Mouse (Mus musculus): Measurements from ENCODE around the gene Bnipl.

Gene Bnipl

GRCm38 (mm10) chr3:95280747-95281146, 29.8 kb upstream of the Bnipl start:
- DNase-seq (ENCODE audit: low read depth) = no peak

GRCm38 (mm10) chr3:95277149-95277551, 26.2 kb upstream of the Bnipl start:
- DNase-seq (ENCODE audit: low read depth) = no peak

DNA sequence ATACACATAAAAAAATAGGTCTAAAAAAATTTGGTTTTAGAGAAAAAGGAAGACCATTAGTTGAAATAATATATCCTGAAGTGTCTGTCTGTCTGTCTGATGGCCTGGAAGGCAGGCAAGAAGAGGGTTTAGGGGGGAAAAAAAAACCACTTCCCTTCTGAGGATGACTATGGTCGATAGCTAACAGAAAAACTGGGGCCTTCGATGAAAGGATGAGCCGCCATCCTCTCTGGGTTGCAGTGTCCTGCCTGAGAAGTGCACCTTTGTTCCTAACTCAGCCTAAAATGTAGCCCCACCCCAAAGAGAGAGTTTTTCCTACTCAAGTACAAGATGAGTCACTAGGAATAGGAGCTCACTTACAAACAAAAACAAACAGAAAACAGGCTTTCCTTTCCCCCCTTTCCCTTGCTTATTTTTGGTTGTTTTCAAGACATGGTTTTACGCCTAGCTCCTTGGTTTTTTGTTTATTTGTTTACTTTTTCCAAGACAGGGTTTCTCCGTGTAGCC, 25.5 kb upstream of the Bnipl start:
- DNase-seq (ENCODE audit: low read depth) = no peak

DNA sequence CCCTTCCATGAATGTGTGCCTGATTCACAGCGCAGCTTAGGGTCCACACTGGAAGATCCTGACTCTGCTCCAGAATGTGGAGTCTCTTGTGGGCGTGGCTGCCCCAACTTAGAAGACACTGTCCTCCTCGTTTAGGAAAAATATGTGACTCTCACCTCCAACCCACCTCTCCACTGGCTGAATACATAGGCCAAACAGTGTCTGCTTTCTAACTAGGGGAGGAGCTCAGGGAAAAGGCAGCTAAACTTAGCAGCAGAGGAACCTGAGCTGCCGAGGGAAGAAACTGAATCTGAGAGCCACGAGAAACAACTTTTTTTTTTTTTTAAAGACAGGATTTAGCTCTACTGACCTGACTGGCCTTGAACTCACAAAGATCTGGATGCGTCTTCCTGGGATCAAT, 24.2 kb upstream of the Bnipl start:
- no peak for DNase-seq (ENCODE audit: low read depth)

DNA sequence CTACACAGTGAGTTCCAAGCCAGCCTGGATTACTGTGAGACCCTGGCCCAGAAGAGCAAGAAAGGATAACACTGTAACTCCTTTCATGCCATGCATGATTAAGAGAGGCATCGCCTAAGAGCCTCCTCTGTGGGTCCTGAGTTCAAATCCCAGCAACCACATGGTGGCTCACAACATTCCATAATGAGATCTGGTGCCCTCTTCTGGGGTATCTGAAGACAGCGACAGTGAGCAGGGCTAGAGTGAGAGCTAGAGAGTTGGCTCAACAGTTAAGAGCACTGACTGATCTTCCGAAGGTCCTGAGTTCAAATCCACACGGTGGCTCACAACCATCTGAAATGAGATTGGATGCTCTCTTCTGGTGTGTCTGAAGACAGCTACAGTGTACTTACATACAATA, 23.5 kb upstream of the Bnipl start:
- no peak for DNase-seq (ENCODE audit: low read depth)

GRCm38 (mm10) chr3:95273471-95273870, 22.5 kb upstream of the Bnipl start:
- no peak for DNase-seq (ENCODE audit: low read depth)

GRCm38 (mm10) chr3:95270766-95271364, 19.9 kb upstream of the Bnipl start:
- DNase-seq (ENCODE audit: low read depth) = no peak

- DNase-seq (ENCODE audit: low read depth) = no peak
Observed at GRCm38 (mm10) chr3:95269789-95270188, 18.8 kb upstream of the Bnipl start.

DNA sequence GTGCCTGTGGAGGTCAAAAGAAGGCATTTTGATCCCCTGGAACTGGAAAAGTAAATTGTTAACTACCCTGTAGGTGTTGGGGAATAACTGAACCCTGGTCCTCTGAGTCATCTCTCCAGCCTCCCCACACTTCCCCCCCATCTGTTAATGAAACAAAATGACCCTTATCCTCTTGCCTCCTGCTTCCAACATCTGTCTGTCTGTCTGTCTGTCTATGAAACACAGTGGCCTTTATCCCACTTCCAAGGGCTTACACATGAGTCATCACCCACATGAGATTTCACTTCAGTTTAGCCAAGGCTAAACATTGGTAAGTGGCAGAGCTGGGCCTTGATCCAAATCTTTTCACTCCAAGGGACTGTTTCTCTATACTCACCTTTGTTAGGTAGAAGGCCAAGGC, 16.9 kb upstream of the Bnipl start:
- no peak for DNase-seq (ENCODE audit: low read depth)

- no peak for DNase-seq (ENCODE audit: low read depth)
Observed at GRCm38 (mm10) chr3:95266052-95266451, 15.1 kb upstream of the Bnipl start.

DNA sequence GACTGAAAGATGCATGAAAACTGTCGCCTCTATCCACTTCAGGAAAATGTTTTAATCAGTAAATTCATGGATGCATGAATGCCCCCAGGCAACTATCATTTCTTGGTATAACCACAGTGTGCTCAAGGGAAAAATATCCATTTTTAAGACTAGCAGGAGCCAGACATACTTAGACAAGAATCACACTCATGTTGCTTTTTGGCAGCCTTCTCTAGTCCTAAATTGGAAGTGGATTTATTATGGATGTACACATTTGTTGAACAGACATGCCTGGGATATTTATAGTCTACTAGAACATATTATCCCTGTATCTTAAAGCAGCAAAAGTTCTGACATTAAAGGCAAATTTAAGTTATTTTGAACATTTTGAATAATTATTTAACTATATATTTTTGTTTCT, 13.7 kb upstream of the Bnipl start:
- DNase-seq (ENCODE audit: low read depth) = no peak

DNA sequence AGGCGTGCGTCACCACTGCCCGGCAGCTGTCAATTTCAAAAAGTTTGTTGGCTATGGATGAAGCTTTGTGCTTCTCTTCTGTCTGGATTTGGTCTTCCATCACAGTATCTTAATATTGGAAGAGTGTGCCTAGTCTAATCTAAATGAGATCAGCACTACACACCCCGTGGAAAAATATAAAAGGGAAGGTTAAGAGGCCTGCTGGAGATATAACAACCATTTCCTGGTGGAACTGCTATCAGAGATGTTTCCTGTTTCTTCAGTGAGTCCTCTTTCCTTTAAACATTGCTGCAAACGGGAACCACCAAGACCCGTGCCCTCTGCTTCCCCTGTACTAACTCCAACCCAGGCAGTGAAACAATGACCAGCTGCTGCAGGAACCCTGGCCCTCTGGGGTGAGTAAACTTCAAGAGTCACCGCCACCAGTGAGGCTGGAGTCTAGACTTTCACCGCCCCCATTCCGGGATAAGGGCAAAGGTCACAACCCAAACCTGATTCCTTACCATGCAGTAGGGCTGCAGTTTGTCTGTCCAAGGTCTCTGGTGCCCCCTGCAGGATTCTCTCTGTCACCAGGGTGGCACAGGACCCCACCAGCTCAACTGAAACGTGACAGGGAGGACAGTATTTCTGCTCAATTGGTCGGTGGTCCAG, 12.2 kb upstream of the Bnipl start:
- peak; percentile 57 for DNase-seq (ENCODE audit: low read depth)

GRCm38 (mm10) chr3:95261975-95262374, 11.0 kb upstream of the Bnipl start:
- DNase-seq (ENCODE audit: low read depth) = no peak

DNA sequence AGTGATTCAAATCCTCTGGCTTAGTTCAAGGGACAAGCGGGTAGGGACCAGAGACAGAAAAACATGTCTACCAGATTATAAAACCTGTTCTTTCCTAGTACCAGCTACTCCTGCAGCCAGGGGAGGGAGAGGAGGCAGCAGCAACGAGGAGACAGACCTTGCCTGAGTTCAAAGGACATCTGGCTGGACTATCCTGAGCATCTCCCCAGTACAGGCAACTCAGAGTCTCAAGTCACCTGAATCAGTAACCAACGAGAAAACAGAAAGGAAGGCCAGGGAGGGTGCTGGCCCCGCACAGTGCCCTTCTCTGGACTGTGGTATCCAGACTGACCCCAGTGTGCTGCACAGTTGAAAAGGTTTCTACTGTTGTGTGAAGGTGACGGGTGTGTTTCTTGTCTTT, 5.9 kb upstream of the Bnipl start:
- DNase-seq (ENCODE audit: low read depth) = no peak

DNA sequence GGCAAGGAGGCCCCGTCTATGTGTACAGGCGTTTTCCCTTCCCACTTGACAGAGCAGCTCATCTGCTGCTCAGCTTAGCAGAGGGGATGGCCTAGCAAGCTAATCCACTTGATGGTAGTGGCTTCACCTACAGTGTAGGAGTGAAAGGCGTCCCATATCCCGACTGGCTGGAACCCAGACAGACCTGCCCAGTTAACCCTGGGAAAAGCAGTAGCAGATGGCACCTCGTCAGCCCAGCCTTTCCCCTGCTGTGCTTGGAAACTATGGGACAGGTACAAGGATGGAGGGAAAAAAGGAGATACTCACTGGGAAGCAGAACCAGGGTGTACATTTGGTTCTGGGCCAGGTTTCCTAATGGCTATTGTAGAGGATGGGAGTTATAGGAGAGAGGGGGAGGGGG, 632 bp downstream of the Bnipl start:
- DNase-seq (ENCODE audit: low read depth) = no peak

DNA sequence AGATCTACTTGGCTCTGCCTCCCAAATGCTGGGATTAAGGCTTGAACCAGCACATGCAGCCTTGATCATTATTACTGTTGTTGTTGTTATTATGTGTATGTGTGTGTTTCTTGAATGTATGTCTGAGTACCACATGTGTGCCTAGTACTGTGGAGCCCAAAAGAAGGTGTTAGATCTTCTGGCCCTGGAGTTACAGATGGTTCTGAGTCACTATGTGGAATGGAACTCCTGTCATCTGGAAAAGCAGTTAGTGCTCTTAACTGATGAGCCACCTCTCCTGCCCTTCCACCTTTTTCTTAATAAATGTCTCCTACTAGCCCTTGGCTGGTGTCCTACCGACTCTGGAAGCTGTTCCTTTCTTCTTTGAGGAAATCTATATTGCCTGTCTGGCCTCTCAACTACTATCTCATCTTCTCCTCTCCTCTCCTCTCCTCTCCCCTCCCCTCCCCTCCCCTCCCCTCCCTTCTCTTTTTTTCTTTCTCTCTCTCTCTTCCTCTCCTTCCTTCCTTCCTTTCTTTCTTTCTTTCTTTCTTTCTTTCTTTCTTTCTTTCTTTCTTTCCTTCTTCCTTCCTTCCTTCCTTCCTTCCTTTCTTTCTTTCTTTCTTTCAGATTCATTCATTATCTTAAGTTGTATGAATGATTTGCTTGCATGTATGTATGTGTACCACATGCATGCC, 3.2 kb downstream of the Bnipl start:
- no peak for DNase-seq (ENCODE audit: low read depth)

- no peak for DNase-seq (ENCODE audit: low read depth)
Observed at GRCm38 (mm10) chr3:95246465-95247231, 4.3 kb downstream of the Bnipl start.

GRCm38 (mm10) chr3:95243086-95243485, 7.9 kb downstream of the Bnipl start:
- no peak for DNase-seq (ENCODE audit: low read depth)

- no peak for DNase-seq (ENCODE audit: low read depth)
Observed at GRCm38 (mm10) chr3:95241498-95241897, 9.5 kb downstream of the Bnipl start, which contains the start of gene Gm128. TSS of gene Gm128 (minus strand) at chr3:95241598.

GRCm38 (mm10) chr3:95240900-95241299, 10.1 kb downstream of the Bnipl start:
- DNase-seq (ENCODE audit: low read depth) = no peak

GRCm38 (mm10) chr3:95239971-95240370, 11.0 kb downstream of the Bnipl start:
- no peak for DNase-seq (ENCODE audit: low read depth)

GRCm38 (mm10) chr3:95239022-95239421, 12.0 kb downstream of the Bnipl start:
- no peak for DNase-seq (ENCODE audit: low read depth)
